Comparison of ENCODE assay signal across 9 mouse cellular contexts in the genomic region with DNA sequence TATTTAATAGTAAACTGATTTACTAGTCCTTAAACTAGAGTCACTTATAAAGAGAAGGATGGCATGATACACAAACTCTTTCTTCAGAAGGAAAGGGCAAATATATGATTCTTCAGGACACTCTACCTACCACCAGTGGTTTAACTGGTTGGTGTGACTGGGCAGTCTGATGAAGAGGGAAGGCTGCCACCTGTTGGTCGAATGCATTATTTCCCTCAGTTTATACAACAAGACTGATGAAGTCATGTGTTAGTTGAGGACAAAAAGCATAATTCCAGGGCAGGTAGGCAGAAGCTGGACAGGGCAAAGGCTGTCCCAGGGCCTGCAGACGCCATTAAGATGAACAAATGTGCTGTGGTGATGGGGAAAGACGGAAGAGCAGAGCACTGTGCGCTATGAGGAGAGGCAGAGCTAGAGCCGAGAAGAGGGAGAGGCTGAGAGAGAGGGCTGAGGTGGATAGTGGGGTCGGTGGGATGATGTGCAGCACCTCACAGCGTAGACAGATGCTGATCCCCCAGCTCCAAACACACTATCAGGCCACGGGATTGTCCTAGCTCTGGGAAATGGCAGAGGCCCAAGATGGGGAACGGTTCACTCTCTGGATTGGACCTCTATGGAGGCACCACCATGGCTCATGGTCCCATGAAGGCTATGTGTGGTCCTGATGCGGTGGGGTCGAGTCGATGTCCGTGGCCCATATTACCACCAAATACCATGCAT. TPM values are rescaled to one million over a fixed set of nuclear protein-coding genes. Genes with fewer than 3 reads are reported as not detected.
DNase-seq lines count a peak whose midpoint lies in the region; ATAC-seq and TF ChIP-seq lines count a peak whose summit lies in the region.
"Had no signal": no experiment of that assay in that cellular context is flagged by ENCODE, and none has a peak within 500 bp of the region (broad histone marks: within the 10 kb centered on the region; RNA-seq: fewer than 3 reads in every experiment).

No protein-coding gene starts in this region.

- H3K27me3 ChIP-seq in heart, adult 2 months (ENCODE audit: control insufficient read depth, insufficient read depth, low read length), result no peaks in the 10 kb centered on the region
- peaks cover 7% of the 10 kb centered on the region; the same call in 1 of the 2 replicates for H3K27me3 ChIP-seq in heart, embryonic 12.5 days (replicated peaks)
- H3K27me3 ChIP-seq in embryonic facial prominence, embryonic 14.5 days (replicated peaks; ENCODE audit: control insufficient read depth, insufficient read depth, low read length), result no peaks in the 10 kb centered on the region
- H3K27me3 ChIP-seq: limb, embryonic 15.5 days had no signal

- H3K4me3 ChIP-seq in heart, adult 2 months, result no peak overlapping the region
- no peak overlapping the region for H3K4me3 ChIP-seq in heart, embryonic 12.5 days
- no peak overlapping the region for H3K4me3 ChIP-seq in embryonic facial prominence, embryonic 14.5 days (ENCODE audit: low read depth, low read length)
- H3K4me3 ChIP-seq: limb, embryonic 15.5 days had no signal

- TF ChIP-seq EP300 in heart, adult 2 months (IDR thresholded peaks at IDR 0.05; ENCODE audit: insufficient read depth, low read depth, low read length), result 0 out of 2 replicates have a peak, but pooled peaks have one; percentile 25

- WGBS in heart, adult 2 months, result 50% methylated on average over 13 of the region's 13 CpGs
- WGBS in heart, embryonic 12.5 days, result 54% methylated on average over 13 of the region's 13 CpGs
- 61% methylated on average over 13 of the region's 13 CpGs for WGBS in embryonic facial prominence, embryonic 14.5 days

- no peak overlapping the region for H3K27ac ChIP-seq in heart, adult 2 months
- no peak overlapping the region for H3K27ac ChIP-seq in heart, embryonic 12.5 days (ENCODE audit: poor library complexity, severe bottlenecking)
- H3K27ac ChIP-seq in embryonic facial prominence, embryonic 14.5 days (replicated peaks; ENCODE audit: low read depth, low read length), result no peak overlapping the region
- H3K27ac ChIP-seq: limb, embryonic 15.5 days had no signal

- H3K9me3 ChIP-seq in heart, embryonic 12.5 days (replicated peaks), result no peaks in the 10 kb centered on the region
- H3K9me3 ChIP-seq in embryonic facial prominence, embryonic 14.5 days (ENCODE audit: control insufficient read depth, low read length), result no peaks in the 10 kb centered on the region
- H3K9me3 ChIP-seq: limb, embryonic 15.5 days had no signal

- TF ChIP-seq CTCF in heart, adult 2 months (IDR thresholded peaks at IDR 0.05), result peak; percentile 90

- no peak overlapping the region for H3K4me2 ChIP-seq in heart, embryonic 12.5 days
- no peak overlapping the region for H3K4me2 ChIP-seq in embryonic facial prominence, embryonic 14.5 days (ENCODE audit: low read depth, low read length)
- H3K4me2 ChIP-seq: limb, embryonic 15.5 days had no signal

- H3K4me1 ChIP-seq in heart, adult 2 months (ENCODE audit: control insufficient read depth, insufficient read depth, low read length), result peaks cover 7% of the 10 kb centered on the region
- H3K4me1 ChIP-seq in heart, embryonic 12.5 days (replicated peaks), result peaks cover 16% of the 10 kb centered on the region
- H3K4me1 ChIP-seq in embryonic facial prominence, embryonic 14.5 days (ENCODE audit: control insufficient read depth, insufficient read depth, low read length), result peaks cover 17% of the 10 kb centered on the region

- TF ChIP-seq POLR2A in heart, adult 2 months (IDR thresholded peaks at IDR 0.05; ENCODE audit: insufficient read depth, low read depth, low read length), result no peak

- no peak overlapping the region for H3K9ac ChIP-seq in heart, adult 2 months (ENCODE audit: low read depth, low read length)
- no peak overlapping the region for H3K9ac ChIP-seq in heart, embryonic 12.5 days
- no peak overlapping the region for H3K9ac ChIP-seq in embryonic facial prominence, embryonic 14.5 days (ENCODE audit: low read depth, low read length)
- H3K9ac ChIP-seq: limb, embryonic 15.5 days had no signal

- H3K79me2 ChIP-seq in heart, adult 2 months (replicated peaks; ENCODE audit: control insufficient read depth, insufficient read depth, low read length), result no peaks in the 10 kb centered on the region

- ATAC-seq in heart, embryonic 12.5 days (ENCODE audit: insufficient number of reproducible peaks, low FRiP score), result no peak
- ATAC-seq in embryonic facial prominence, embryonic 14.5 days (ENCODE audit: low read depth), result no peak
- ATAC-seq in megakaryocyte progenitor cell, adult 5-6 weeks (replicated peaks; ENCODE audit: poor library complexity), result peak; percentile 53

- no peaks in the 10 kb centered on the region for H3K36me3 ChIP-seq in heart, adult 2 months (ENCODE audit: control insufficient read depth, insufficient read depth, low read length)
- H3K36me3 ChIP-seq in heart, embryonic 12.5 days, result peaks cover 10% of the 10 kb centered on the region
- H3K36me3 ChIP-seq in embryonic facial prominence, embryonic 14.5 days (ENCODE audit: control insufficient read depth, insufficient read depth, low read length), result peaks cover 6% of the 10 kb centered on the region; the same call in 1 of the 2 replicates

- intact Hi-C loops in heart, adult 2 months (cut with DNase I), result no loop called here

- DNase-seq in heart, adult 2 months, result peak; percentile 59 to 61
- peak; percentile 74 to 78 for DNase-seq in B cell, adult 2 months
- DNase-seq in adrenal gland, postnatal 25 days, result peak; percentile 47
- peak; percentile 69 for DNase-seq in embryonic facial prominence, embryonic 14.5 days (ENCODE audit: low spot score)
- DNase-seq in layer of hippocampus, adult 18-20 months (ENCODE audit: low spot score in 2 of 2), result peak; percentile 35 to 86
- peak; percentile 78 for DNase-seq in thymus, postnatal 14 days

RNA-seq across cellular contexts. Expression of a gene that starts 2.3 kb away (rescaled TPM):
- 1 to 10 TPM; 3.9 to 4.3 TPM for total RNA-seq in heart, adult 2 months (2021)
- 4.4 and 5.1 TPM in 2 replicates for polyA plus RNA-seq in heart, adult 2 months (2012; rRNA removed)
- polyA plus RNA-seq in heart, embryonic 12.5 days (2016; fragmentation: Nextera tagmentation; extraction: Ambion mirVana), result 10.6 and 10.8 TPM in 2 replicates
- 6.1 and 6.6 TPM in 2 replicates for total RNA-seq in adrenal gland, postnatal 25 days (2021)
- 19.7 and 21.2 TPM in 2 replicates for polyA plus RNA-seq in embryonic facial prominence, embryonic 14.5 days (2014; fragmentation: Nextera tagmentation; extraction: Ambion mirVana)
- total RNA-seq in layer of hippocampus, adult 18-20 months (2021), result 1 to 10 TPM; 3.3 to 4.6 TPM
- total RNA-seq in megakaryocyte progenitor cell, adult 5-6 weeks (2015), result 4.1 and 4.5 TPM in 2 replicates
- total RNA-seq in megakaryocyte progenitor cell, adult 5-6 weeks (2017), result 2.7 and 2.8 TPM in 2 replicates

RNA-seq across cellular contexts. Expression of a gene that starts 43.3 kb away (rescaled TPM):
- total RNA-seq in heart, adult 2 months (2021), result 10 to 100 TPM; 26.3 to 35.0 TPM
- polyA plus RNA-seq in heart, adult 2 months (2012; rRNA removed), result 38.3 and 39.7 TPM in 2 replicates
- polyA plus RNA-seq in heart, embryonic 12.5 days (2016; fragmentation: Nextera tagmentation; extraction: Ambion mirVana), result 31.3 and 31.6 TPM in 2 replicates
- total RNA-seq in adrenal gland, postnatal 25 days (2021), result 40.6 and 46.7 TPM in 2 replicates
- 30.8 and 32.6 TPM in 2 replicates for polyA plus RNA-seq in embryonic facial prominence, embryonic 14.5 days (2014; fragmentation: Nextera tagmentation; extraction: Ambion mirVana)
- total RNA-seq in layer of hippocampus, adult 18-20 months (2021), result 10 to 100 TPM; 42.4 to 45.8 TPM
- total RNA-seq in megakaryocyte progenitor cell, adult 5-6 weeks (2015), result 22.7 and 23.4 TPM in 2 replicates
- total RNA-seq in megakaryocyte progenitor cell, adult 5-6 weeks (2017), result 13.5 and 14.8 TPM in 2 replicates
